Mouse (Mus musculus) myocyte (in vitro differentiated cells): ENCODE measurements around the gene AL607142.1. TPM values are rescaled to one million over a fixed set of nuclear protein-coding genes. Genes with fewer than 3 reads are reported as not detected.
A peak's percentile ranks its signal among the peaks of the same experiment; 100 is the strongest.

Source experiments
- H3K27me3 ChIP-seq: one replicate; pipeline ENCODE4 v1.6.1; 2011; ENCODE audit not compliant: control insufficient read depth, insufficient read depth, insufficient read length
- H3K36me3 ChIP-seq: one replicate; pipeline ENCODE4 v1.6.1; 2011; ENCODE audit not compliant: control insufficient read depth, insufficient read depth
- H3K4me2 ChIP-seq: one replicate; pipeline ENCODE4 v1.6.1; 2011; ENCODE audit warnings: low read depth, control low read depth
- H3K4me3 ChIP-seq: one replicate; pipeline ENCODE4 v1.5.1; 2011; ENCODE audit warnings: mild to moderate bottlenecking, control low read depth, moderate library complexity
- H3K79me2 ChIP-seq: one replicate; pipeline ENCODE4 v1.6.1; 2011; ENCODE audit not compliant: control insufficient read depth, insufficient read depth
- H3ac ChIP-seq: one replicate; pipeline ENCODE4 v1.6.1; 2011; ENCODE audit not compliant: control insufficient read depth, insufficient read length
- CEBPB ChIP-seq: IDR thresholded peaks from 2 replicates; pipeline ENCODE4 v1.6.1; 2011; ENCODE audit warnings: mild to moderate bottlenecking, moderate library complexity; ENCODE audit not compliant: poor library complexity, insufficient read depth, severe bottlenecking
- E2F4 ChIP-seq: IDR thresholded peaks from one replicate; pipeline ENCODE4 v1.6.1; 2011; ENCODE audit warnings: mild to moderate bottlenecking, control low read depth, moderate library complexity; ENCODE audit not compliant: insufficient read depth
- MAX ChIP-seq: IDR thresholded peaks from one replicate; pipeline ENCODE4 v1.6.1; 2011; ENCODE audit warnings: low read depth, mild to moderate bottlenecking, control low read depth
- MYOD1 ChIP-seq, 3 experiments: IDR thresholded peaks; one replicate each; pipeline ENCODE4 v1.6.1; 2011; ENCODE audit warnings: control low read depth in 2 of 3, low read depth in 2 of 3, mild to moderate bottlenecking in 2 of 3, moderate library complexity in 1 of 3; ENCODE audit not compliant: insufficient read length in 2 of 3, control insufficient read depth in 1 of 3
- MYOG ChIP-seq, 3 experiments: IDR thresholded peaks; one replicate each; pipeline ENCODE4 v1.6.1; 2011; ENCODE audit warnings: control low read depth in 2 of 3, low read depth in 2 of 3, mild to moderate bottlenecking in 2 of 3; ENCODE audit not compliant: insufficient read length in 2 of 3, control insufficient read depth in 1 of 3, insufficient read depth in 1 of 3
- POLR2A ChIP-seq: IDR thresholded peaks from one replicate; pipeline ENCODE4 v1.6.1; 2011; ENCODE audit warnings: low read depth, mild to moderate bottlenecking, control low read depth, moderate library complexity; ENCODE audit not compliant: insufficient read length
- POLR2AphosphoS2 ChIP-seq: IDR thresholded peaks from one replicate; pipeline ENCODE4 v1.6.1; 2011; ENCODE audit warnings: low read depth, control low read depth; ENCODE audit not compliant: insufficient read length
- REST ChIP-seq: IDR thresholded peaks from one replicate; pipeline ENCODE4 v1.6.1; 2011; ENCODE audit warnings: mild to moderate bottlenecking, control low read depth, moderate library complexity; ENCODE audit not compliant: insufficient read depth, insufficient read length
- SRF ChIP-seq: IDR thresholded peaks from one replicate; pipeline ENCODE4 v1.6.1; 2011; ENCODE audit warnings: low read depth; ENCODE audit not compliant: control insufficient read depth, insufficient read length
- TCF12 ChIP-seq: IDR thresholded peaks from one replicate; pipeline ENCODE4 v1.6.1; 2011; ENCODE audit warnings: mild to moderate bottlenecking, control low read depth; ENCODE audit not compliant: poor library complexity, insufficient read depth, severe bottlenecking
- TCF3 ChIP-seq: IDR thresholded peaks from one replicate; pipeline ENCODE4 v1.6.1; 2011; ENCODE audit warnings: low read depth, control low read depth; ENCODE audit not compliant: insufficient read length
- USF1 ChIP-seq: IDR thresholded peaks from one replicate; pipeline ENCODE4 v1.6.1; 2011; ENCODE audit warnings: low read depth, mild to moderate bottlenecking, control low read depth, moderate library complexity
- polyA plus RNA-seq: library from polyadenylated mRNA; unstranded; fragments of >200 nt; fragmentation: generic; extraction: Trizol; gene quantifications from one replicate; pipeline ENCODE4 v1.2.1, GENCODE M21; 2012; ENCODE audit warnings: missing spikeins

The AL607142.1 gene
- polyA plus RNA-seq, 1 experiment, result not detected

- H3K79me2 ChIP-seq, result no peaks in the 10 kb centered on the region
- no peak overlapping the region for H3ac ChIP-seq
- peak overlapping the region; percentile 16 for H3K4me2 ChIP-seq
- no peaks in the 10 kb centered on the region for H3K36me3 ChIP-seq
- no peak overlapping the region for H3K4me3 ChIP-seq
- H3K27me3 ChIP-seq, result no peaks in the 10 kb centered on the region
- peak; percentile 68 for TF ChIP-seq TCF12
- no peak for TF ChIP-seq POLR2AphosphoS2
- TF ChIP-seq MYOD1 (IDR thresholded peaks at IDR 0.05; ENCODE audit: control insufficient read depth in 1 of 3, insufficient read length in 2 of 3, low read depth in 2 of 3), result peak in 2 of 3 experiments; percentile 84 to 91
- no peak for TF ChIP-seq SRF
- TF ChIP-seq POLR2A, result no peak
- peak; percentile 83 for TF ChIP-seq TCF3
- peak; percentile 72 to 97 (median 87) for TF ChIP-seq MYOG (IDR thresholded peaks at IDR 0.05; ENCODE audit: control insufficient read depth in 1 of 3, insufficient read depth in 1 of 3, insufficient read length in 2 of 3, low read depth in 2 of 3)
Observed at GRCm38 (mm10) chr4:120128033-120128432, 63.2 kb downstream of the AL607142.1 start.

GRCm38 (mm10) chr4:120129233-120129885, 64.6 kb downstream of the AL607142.1 start:
- Histone ChIP-seq H3K4me2 (no peak overlapping the region), H3ac (no peak overlapping the region), H3K36me3 (no peaks in the 10 kb centered on the region), H3K79me2 (no peaks in the 10 kb centered on the region), H3K4me3 (no peak overlapping the region), H3K27me3 (no peaks in the 10 kb centered on the region)
- no peak for TF ChIP-seq TCF12
- TF ChIP-seq MYOD1 (IDR thresholded peaks at IDR 0.05; ENCODE audit: control insufficient read depth in 1 of 3, insufficient read length in 2 of 3, low read depth in 2 of 3), result no peak
- TF ChIP-seq USF1, result no peak
- TF ChIP-seq POLR2AphosphoS2, result no peak
- TF ChIP-seq SRF, result no peak
- no peak for TF ChIP-seq REST

GRCm38 (mm10) chr4:120130926-120131325, 66.1 kb downstream of the AL607142.1 start:
- H3K27me3 ChIP-seq, result no peaks in the 10 kb centered on the region
- no peak overlapping the region for H3K4me3 ChIP-seq
- no peak overlapping the region for H3ac ChIP-seq
- no peaks in the 10 kb centered on the region for H3K79me2 ChIP-seq
- TF ChIP-seq TCF3, result no peak
- no peak for TF ChIP-seq POLR2A
- TF ChIP-seq MYOG (IDR thresholded peaks at IDR 0.05; ENCODE audit: control insufficient read depth in 1 of 3, insufficient read depth in 1 of 3, insufficient read length in 2 of 3, low read depth in 2 of 3), result no peak
- TF ChIP-seq TCF12, result no peak
- no peak for TF ChIP-seq MAX
- TF ChIP-seq MYOD1 (IDR thresholded peaks at IDR 0.05; ENCODE audit: control insufficient read depth in 1 of 3, insufficient read length in 2 of 3, low read depth in 2 of 3), result no peak
- TF ChIP-seq SRF, result no peak
- no peak overlapping the region for H3K4me2 ChIP-seq
- H3K36me3 ChIP-seq, result no peaks in the 10 kb centered on the region

- H3K4me2 ChIP-seq, result no peak overlapping the region
- no peaks in the 10 kb centered on the region for H3K36me3 ChIP-seq
- H3K79me2 ChIP-seq, result no peaks in the 10 kb centered on the region
Observed at GRCm38 (mm10) chr4:120131441-120132220, 66.8 kb downstream of the AL607142.1 start.

GRCm38 (mm10) chr4:120134223-120134622, 69.4 kb downstream of the AL607142.1 start:
- H3K4me2 ChIP-seq, result no peak overlapping the region
- no peaks in the 10 kb centered on the region for H3K79me2 ChIP-seq
- TF ChIP-seq REST (no peak), MAX (no peak), SRF (no peak), POLR2A (no peak), MYOD1 (IDR thresholded peaks at IDR 0.05; ENCODE audit: control insufficient read depth in 1 of 3, insufficient read length in 2 of 3, low read depth in 2 of 3) (no peak), TCF12 (no peak), TCF3 (no peak), CEBPB (no peak), E2F4 (no peak), USF1 (no peak), MYOG (IDR thresholded peaks at IDR 0.05; ENCODE audit: control insufficient read depth in 1 of 3, insufficient read depth in 1 of 3, insufficient read length in 2 of 3, low read depth in 2 of 3) (no peak), POLR2AphosphoS2 (no peak)

More at GRCm38 (mm10) chr4:120131441-120132220, 66.8 kb downstream of the AL607142.1 start:
- TF ChIP-seq POLR2A (no peak), MYOG (IDR thresholded peaks at IDR 0.05; ENCODE audit: control insufficient read depth in 1 of 3, insufficient read depth in 1 of 3, insufficient read length in 2 of 3, low read depth in 2 of 3) (no peak), TCF12 (no peak), SRF (no peak), TCF3 (no peak), MYOD1 (IDR thresholded peaks at IDR 0.05; ENCODE audit: control insufficient read depth in 1 of 3, insufficient read length in 2 of 3, low read depth in 2 of 3) (no peak), MAX (no peak), USF1 (no peak), POLR2AphosphoS2 (no peak), CEBPB (no peak), REST (no peak), E2F4 (no peak)
- Histone ChIP-seq H3ac (no peak overlapping the region), H3K4me3 (no peak overlapping the region), H3K27me3 (no peaks in the 10 kb centered on the region)

More at GRCm38 (mm10) chr4:120134223-120134622, 69.4 kb downstream of the AL607142.1 start:
- Histone ChIP-seq H3K4me3 (no peak overlapping the region), H3K27me3 (no peaks in the 10 kb centered on the region), H3ac (no peak overlapping the region), H3K36me3 (no peaks in the 10 kb centered on the region)
